Mouse (Mus musculus) kidney, embryonic 15.5 days (tissue): ENCODE measurements around the gene Adgrf4. TPM values are rescaled to one million over a fixed set of nuclear protein-coding genes. Genes with fewer than 3 reads are reported as not detected.

Source experiments
- ATAC-seq: fragments of 200-750 bp; cut with Nextera tagmentation; replicated peaks from 2 replicates; pipeline ENCODE4 v1.8.0; 2017; ENCODE audit warnings: moderate TSS enrichment; ENCODE audit not compliant: low FRiP score
- H3K27ac ChIP-seq: fragments of 300-500 bp; sonication (generic); 2 replicates; pipeline ENCODE4 v1.5.1; 2015; ENCODE audit warnings: mild to moderate bottlenecking, inconsistent platforms
- H3K27me3 ChIP-seq: fragments of 300-500 bp; sonication (generic); 2 replicates; pipeline ENCODE4 v1.6.1; 2015; ENCODE audit warnings: inconsistent platforms
- H3K36me3 ChIP-seq: fragments of 300-500 bp; sonication (generic); 2 replicates; pipeline ENCODE4 v1.6.1; 2015; ENCODE audit warnings: inconsistent platforms
- H3K4me1 ChIP-seq: fragments of 300-500 bp; sonication (generic); 2 replicates; pipeline ENCODE4 v1.6.1; 2015; ENCODE audit warnings: inconsistent platforms
- H3K4me2 ChIP-seq: fragments of 300-500 bp; sonication (generic); 2 replicates; pipeline ENCODE4 v1.6.1; 2015; ENCODE audit warnings: moderate library complexity, mild to moderate bottlenecking, inconsistent platforms
- H3K4me3 ChIP-seq: fragments of 300-500 bp; sonication (generic); replicated peaks from 2 replicates; pipeline ENCODE4 v1.5.1; 2015; ENCODE audit warnings: mild to moderate bottlenecking, inconsistent platforms
- H3K9ac ChIP-seq: fragments of 300-500 bp; sonication (generic); 2 replicates; pipeline ENCODE4 v1.6.1; 2015; ENCODE audit warnings: mild to moderate bottlenecking, inconsistent platforms
- H3K9me3 ChIP-seq: fragments of 300-500 bp; sonication (generic); replicated peaks from 2 replicates; pipeline ENCODE4 v1.6.1; 2016; ENCODE audit warnings: inconsistent platforms
- WGBS: fragments of 180-500 bp; shearing (Covaris S2); methylation state at CpG from one replicate; pipeline ENCODE4 v1.1.7; 2015; ENCODE audit warnings: mixed read lengths; 5-methylcytosine and 5-hydroxymethylcytosine counted together
- polyA plus RNA-seq: library from polyadenylated mRNA; unstranded; fragments of >200 nt; fragmentation: Nextera tagmentation; extraction: Ambion mirVana; gene quantifications from 2 replicates; pipeline ENCODE4 v1.2.1, GENCODE M21; 2015

The Adgrf4 gene
- polyA plus RNA-seq, 1 experiment from 2014 or later, result 0.14 TPM

GRCm38 (mm10) chr17:42613043-42613737, 78.9 kb downstream of the Adgrf4 start:
- Histone ChIP-seq H3K4me3 (no peak overlapping the region), H3K27me3 (no peaks in the 10 kb centered on the region), H3K9ac (no peak overlapping the region), H3K4me2 (no peak overlapping the region), H3K9me3 (no peaks in the 10 kb centered on the region), H3K36me3 (no peaks in the 10 kb centered on the region), H3K4me1 (0 out of 2 replicates have a peak, but pooled peaks cover 3% of the 10 kb centered on the region), H3K27ac (no peak overlapping the region)
- peak; percentile 54 for ATAC-seq
- WGBS, result 34% methylated on average over 6 of the region's 6 CpGs

GRCm38 (mm10) chr17:42611295-42611694, 80.8 kb downstream of the Adgrf4 start, which contains the start of gene Opn5:
Gene Opn5 (minus strand): TSS chr17:42611395.
- Histone ChIP-seq H3K9ac (no peak within 1 kb of the TSS), H3K4me2 (no peak within 1 kb of the TSS), H3K36me3 (no peaks in the 10 kb centered on the region), H3K4me1 (peaks cover 6% of the 10 kb centered on the region; the same call in 1 of the 2 replicates), H3K9me3 (no peaks in the 10 kb centered on the region), H3K27me3 (no peaks in the 10 kb centered on the region), H3K4me3 (no peak within 1 kb of the TSS), H3K27ac (no peak within 1 kb of the TSS)
- 80% methylated on average over 8 of the region's 8 CpGs for WGBS
- no peak for ATAC-seq

GRCm38 (mm10) chr17:42608270-42608669, 83.8 kb downstream of the Adgrf4 start:
- Histone ChIP-seq H3K9ac (no peak overlapping the region), H3K4me1 (peaks cover 6% of the 10 kb centered on the region; the same call in 1 of the 2 replicates), H3K4me2 (no peak overlapping the region), H3K4me3 (no peak overlapping the region), H3K27me3 (no peaks in the 10 kb centered on the region), H3K9me3 (no peaks in the 10 kb centered on the region), H3K36me3 (no peaks in the 10 kb centered on the region), H3K27ac (no peak overlapping the region)
- ATAC-seq, result peak; percentile 82
- 27% methylated on average over 3 of the region's 3 CpGs for WGBS

Other genes with a start within 250 kb of the Adgrf4 start
- gene Opn5, start 80.9 kb downstream of the Adgrf4 start, polyA plus RNA-seq, result 0.22 and 0.23 TPM in 2 replicates
- 0.15 TPM in 1 of 2 replicates, not detected in the other for gene Adgrf2, start 49.9 kb upstream of the Adgrf4 start, polyA plus RNA-seq
- 34.2 and 39.9 TPM in 2 replicates for gene Cd2ap, start 184.4 kb upstream of the Adgrf4 start, polyA plus RNA-seq